Mouse (Mus musculus) liver, adult 2 months (tissue): ENCODE measurements at regions not wholly inside any gene's neighbourhood (a gene's known extent, or its start where the extent isn't known, plus 50 kb on each side); places are given as distances from the start of the nearest gene placed in this dataset.

ENCODE experiments used
- CTCF ChIP-seq: fragments of 200-500 bp; IDR thresholded peaks from 2 replicates; pipeline ENCODE4 v1.5.1; 2011; ENCODE audit warnings: low read depth, low read length, control low read depth
- POLR2A ChIP-seq: fragments of 200-500 bp; IDR thresholded peaks from 2 replicates; pipeline ENCODE4 v1.6.1; 2011; ENCODE audit warnings: low read length, control low read depth; ENCODE audit not compliant: insufficient read depth; ENCODE audit errors: extremely low read depth

- TF ChIP-seq POLR2A (no peak), CTCF (no peak)
These were observed 497.3 kb upstream of the Gm5415 start for GRCm38 (mm10) chr1:33044388-33044787.
